Mouse (Mus musculus) left cerebral cortex, postnatal 14 days (tissue): ENCODE measurements around the gene Ptpre. TPM values are rescaled to one million over a fixed set of nuclear protein-coding genes. Genes with fewer than 3 reads are reported as not detected.
"Not testable (repeated sequence)": the region's sequence is repeated elsewhere in the genome, so short reads cannot be mapped to it uniquely, and the experiment has no call there.

Source experiments
- DNase-seq, 2 experiments: peaks; one replicate each; pipeline ENCODE4 v3.0.0; 2021 to 2022; ENCODE audit warnings: low spot score in 2 of 2, mixed read lengths in 1 of 2
- intact Hi-C: fragments of 180-260 bp; cut with DNase I; formaldehyde crosslinking; loops from one replicate; pipeline ENCODE4 v1.15.1; 2025
- total RNA-seq, 2 experiments: library from RNA; stranded (reverse); gene quantifications; 2 replicates each; pipeline ENCODE4 v1.2.3; 2021

The Ptpre gene
- total RNA-seq, 2 experiments from 2014 or later = 23.7 to 31.2 TPM

- no peak for DNase-seq
- intact Hi-C loops = no loop called here
These were observed 60.5 kb downstream of the Ptpre start for GRCm38 (mm10) chr7:135597604-135598289.

- intact Hi-C loops = no loop called here
- no peak for DNase-seq
These were observed 61.1 kb downstream of the Ptpre start for GRCm38 (mm10) chr7:135598303-135598855.

- no peak for DNase-seq
- intact Hi-C loops = no loop called here
These were observed 62.8 kb downstream of the Ptpre start for GRCm38 (mm10) chr7:135600076-135600475.

GRCm38 (mm10) chr7:135601607-135602006 lies 64.3 kb downstream of the Ptpre start:
- DNase-seq = no peak
- intact Hi-C loops = no loop called here

GRCm38 (mm10) chr7:135602265-135602664 lies 65.0 kb downstream of the Ptpre start:
- intact Hi-C loops = no loop called here

GRCm38 (mm10) chr7:135602881-135603523 lies 65.7 kb downstream of the Ptpre start:
- intact Hi-C loops = no loop called here
- no peak for DNase-seq

More at GRCm38 (mm10) chr7:135602265-135602664, 65.0 kb downstream of the Ptpre start:
- DNase-seq = no peak

GRCm38 (mm10) chr7:135605002-135605803 lies 67.9 kb downstream of the Ptpre start:
- intact Hi-C loops = no loop called here
- DNase-seq = no peak

- DNase-seq = no peak
- intact Hi-C loops = no loop called here
These were observed 68.5 kb downstream of the Ptpre start for GRCm38 (mm10) chr7:135605804-135606072.

- no peak for DNase-seq
- intact Hi-C loops = no loop called here
These were observed 70.9 kb downstream of the Ptpre start for GRCm38 (mm10) chr7:135608208-135608607.

- intact Hi-C loops = no loop called here
- DNase-seq = no peak
These were observed 71.7 kb downstream of the Ptpre start for GRCm38 (mm10) chr7:135609028-135609427.

- DNase-seq = no peak
- intact Hi-C loops = no loop called here
These were observed 72.4 kb downstream of the Ptpre start for GRCm38 (mm10) chr7:135609655-135610054.

- intact Hi-C loops = no loop called here
- DNase-seq = no peak
These were observed 75.0 kb downstream of the Ptpre start for GRCm38 (mm10) chr7:135612276-135612675.

- intact Hi-C loops = no loop called here
- DNase-seq = no peak
These were observed 75.5 kb downstream of the Ptpre start for GRCm38 (mm10) chr7:135612801-135613200.

GRCm38 (mm10) chr7:135613380-135613779 lies 76.1 kb downstream of the Ptpre start:
- DNase-seq = no peak
- intact Hi-C loops = no loop called here

- intact Hi-C loops = no loop called here
- no peak for DNase-seq
These were observed 77.6 kb downstream of the Ptpre start for GRCm38 (mm10) chr7:135614892-135615291.

GRCm38 (mm10) chr7:135616479-135616878 lies 79.2 kb downstream of the Ptpre start:
- DNase-seq, intact Hi-C loops: not testable (repeated sequence)

GRCm38 (mm10) chr7:135617776-135618175 lies 80.5 kb downstream of the Ptpre start:
- intact Hi-C loops = no loop called here
- DNase-seq = peak; percentile 65 to 66

GRCm38 (mm10) chr7:135621649-135622048 lies 84.4 kb downstream of the Ptpre start:
- intact Hi-C loops = no loop called here
- DNase-seq = no peak

GRCm38 (mm10) chr7:135622241-135622640 lies 85.0 kb downstream of the Ptpre start:
- intact Hi-C loops = no loop called here
- DNase-seq = no peak

- intact Hi-C loops = no loop called here
- DNase-seq = no peak
These were observed 87.6 kb downstream of the Ptpre start for GRCm38 (mm10) chr7:135624854-135625253.
